9 mouse cellular contexts compared by ENCODE assay signal in genomic region chr1:166045060-166045893, GRCm38 (mm10). TPM values are rescaled to one million over a fixed set of nuclear protein-coding genes. Genes with fewer than 3 reads are reported as not detected.
DNase-seq lines count a peak whose midpoint lies in the region; ATAC-seq lines count a peak whose summit lies in the region.
"Had no signal": no experiment of that assay in that cellular context is flagged by ENCODE, and none has a peak within 500 bp of the region (broad histone marks: within the 10 kb centered on the region; RNA-seq: fewer than 3 reads in every experiment).

No protein-coding gene starts in this region.

- no peak overlapping the region for H3K9ac ChIP-seq in intestine, embryonic 14.5 days (ENCODE audit: low read length)
- no peak overlapping the region for H3K9ac ChIP-seq in intestine, embryonic 16.5 days (ENCODE audit: low read depth, low read length)
- peak overlapping the region; percentile 36 for H3K9ac ChIP-seq in limb, embryonic 11.5 days (ENCODE audit: low read length)
- no peak overlapping the region for H3K9ac ChIP-seq in neural tube, embryonic 15.5 days (replicated peaks)

- peak; percentile 63 for DNase-seq in intestine, embryonic 14.5 days (ENCODE audit: low spot score)
- peak; percentile 70 for DNase-seq in embryo, embryonic 10.5 days (ENCODE audit: low spot score)
- DNase-seq in limb, embryonic 11.5 days (ENCODE audit: low spot score), result peak; percentile 79
- no peak for DNase-seq in left cerebral cortex, adult 11 months (ENCODE audit: low spot score)
- no peak for DNase-seq in kidney, postnatal 25 days
- no peak for DNase-seq in urinary bladder, postnatal 10 days (ENCODE audit: low spot score)

- H3K4me3 ChIP-seq in intestine, embryonic 14.5 days (ENCODE audit: low read depth, low read length), result no peak overlapping the region
- H3K4me3 ChIP-seq in intestine, embryonic 16.5 days (ENCODE audit: low read length), result no peak overlapping the region
- H3K4me3 ChIP-seq in limb, embryonic 11.5 days (ENCODE audit: low read depth, low read length), result no peak overlapping the region
- no peak overlapping the region for H3K4me3 ChIP-seq in neural tube, embryonic 15.5 days (replicated peaks)

- peaks cover 9% of the 10 kb centered on the region; the same call in 1 of the 2 replicates for H3K27me3 ChIP-seq in intestine, embryonic 14.5 days (replicated peaks; ENCODE audit: control insufficient read depth, insufficient read depth, low read length)
- H3K27me3 ChIP-seq in intestine, embryonic 16.5 days (replicated peaks; ENCODE audit: control insufficient read depth, insufficient read depth, low read length), result no peaks in the 10 kb centered on the region
- no peaks in the 10 kb centered on the region for H3K27me3 ChIP-seq in limb, embryonic 11.5 days (ENCODE audit: control insufficient read depth, insufficient read depth, low read length)
- 0 out of 2 replicates have a peak, but pooled peaks cover 12% of the 10 kb centered on the region for H3K27me3 ChIP-seq in neural tube, embryonic 15.5 days (replicated peaks)

- H3K27ac ChIP-seq in intestine, embryonic 14.5 days (ENCODE audit: low read depth), result no peak overlapping the region
- no peak overlapping the region for H3K27ac ChIP-seq in intestine, embryonic 16.5 days (ENCODE audit: low read length)
- peak overlapping the region; percentile 67 for H3K27ac ChIP-seq in limb, embryonic 11.5 days (replicated peaks; ENCODE audit: low read depth, low read length)
- H3K27ac ChIP-seq in neural tube, embryonic 15.5 days (replicated peaks), result no peak overlapping the region
- H3K27ac ChIP-seq: macrophage had no signal

- H3K9me3 ChIP-seq in intestine, embryonic 14.5 days (ENCODE audit: control insufficient read depth, low read length), result no peaks in the 10 kb centered on the region
- no peaks in the 10 kb centered on the region for H3K9me3 ChIP-seq in intestine, embryonic 16.5 days (ENCODE audit: control insufficient read depth, low read length)
- H3K9me3 ChIP-seq in limb, embryonic 11.5 days (ENCODE audit: control insufficient read depth, low read length), result no peaks in the 10 kb centered on the region
- H3K9me3 ChIP-seq in neural tube, embryonic 15.5 days (replicated peaks), result no peaks in the 10 kb centered on the region

- H3K4me1 ChIP-seq in intestine, embryonic 14.5 days (replicated peaks; ENCODE audit: control insufficient read depth, insufficient read depth, low read length), result peaks cover 24% of the 10 kb centered on the region
- peaks cover 23% of the 10 kb centered on the region for H3K4me1 ChIP-seq in intestine, embryonic 16.5 days (ENCODE audit: control insufficient read depth, insufficient read depth, low read length)
- peaks cover 40% of the 10 kb centered on the region for H3K4me1 ChIP-seq in limb, embryonic 11.5 days (ENCODE audit: control insufficient read depth, insufficient read depth, low read length)
- H3K4me1 ChIP-seq in neural tube, embryonic 15.5 days, result peaks cover 38% of the 10 kb centered on the region

- H3K36me3 ChIP-seq in intestine, embryonic 14.5 days (ENCODE audit: control insufficient read depth, insufficient read depth, low read length), result no peaks in the 10 kb centered on the region
- no peaks in the 10 kb centered on the region for H3K36me3 ChIP-seq in intestine, embryonic 16.5 days (ENCODE audit: control insufficient read depth, insufficient read depth, low read length)
- H3K36me3 ChIP-seq in limb, embryonic 11.5 days (ENCODE audit: control insufficient read depth, insufficient read depth, low read length), result no peaks in the 10 kb centered on the region
- no peaks in the 10 kb centered on the region for H3K36me3 ChIP-seq in neural tube, embryonic 15.5 days

- 34% methylated on average over 14 of the region's 14 CpGs for WGBS in intestine, embryonic 14.5 days
- WGBS in intestine, embryonic 16.5 days, result 46% methylated on average over 14 of the region's 14 CpGs
- 15% methylated on average over 14 of the region's 14 CpGs for WGBS in limb, embryonic 11.5 days
- 32% methylated on average over 14 of the region's 14 CpGs for WGBS in neural tube, embryonic 15.5 days

- ATAC-seq in intestine, embryonic 14.5 days (replicated peaks; ENCODE audit: low FRiP score, low TSS enrichment, low read depth), result no peak
- ATAC-seq in intestine, embryonic 16.5 days, result no peak
- ATAC-seq in limb, embryonic 11.5 days (ENCODE audit: insufficient number of reproducible peaks, low FRiP score, low TSS enrichment, low read depth), result peak; percentile 61
- no peak for ATAC-seq in neural tube, embryonic 15.5 days (ENCODE audit: low FRiP score)

- 0 out of 2 replicates have a peak overlapping the region, but pooled peaks have one; percentile 5 for H3K4me2 ChIP-seq in intestine, embryonic 14.5 days (ENCODE audit: low read length)
- no peak overlapping the region for H3K4me2 ChIP-seq in intestine, embryonic 16.5 days (ENCODE audit: low read depth, low read length)
- H3K4me2 ChIP-seq in limb, embryonic 11.5 days (ENCODE audit: low read depth, severe bottlenecking), result peak overlapping the region; percentile 31
- H3K4me2 ChIP-seq in neural tube, embryonic 15.5 days, result peak overlapping the region; percentile 5; the same call in 1 of the 2 replicates

RNA-seq across cellular contexts. Expression of gene Pou2f1, which starts 42.8 kb away (rescaled TPM):
- 18.7 and 20.1 TPM in 2 replicates for polyA plus RNA-seq in intestine, embryonic 14.5 days (2014; fragmentation: Nextera tagmentation; extraction: Ambion mirVana)
- 8.3 and 8.4 TPM in 2 replicates for polyA plus RNA-seq in intestine, embryonic 16.5 days (2015; fragmentation: Nextera tagmentation; extraction: Ambion mirVana)
- 33.7 and 34.2 TPM in 2 replicates for polyA plus RNA-seq in limb, embryonic 11.5 days (2014; fragmentation: Nextera tagmentation; extraction: Ambion mirVana)
- polyA plus RNA-seq in neural tube, embryonic 15.5 days (2015; fragmentation: Nextera tagmentation; extraction: Ambion mirVana), result 14.7 and 15.3 TPM in 2 replicates

Comparison
In these comparisons a context has a peak if more than half of its experiments do, and no peak if none do; other contexts are left out.
1. DNase-seq: peak in intestine, embryonic 14.5 days (single experiment), embryo, embryonic 10.5 days (single experiment) and limb, embryonic 11.5 days (single experiment); none in left cerebral cortex, adult 11 months (single experiment), kidney, postnatal 25 days (0 of 2) and urinary bladder, postnatal 10 days (single experiment).